Mouse (Mus musculus) adrenal gland, postnatal 4 days (tissue): ENCODE data around the gene Spdye4c. TPM values are rescaled to one million over a fixed set of nuclear protein-coding genes. Genes with fewer than 3 reads are reported as not detected.

ENCODE experiments used
- DNase-seq, 2 experiments: peaks; one replicate each; pipeline ENCODE4 v3.0.0; 2021 to 2022; ENCODE audit warnings: low spot score in 2 of 2, mixed read lengths in 2 of 2
- long read RNA-seq, 2 experiments: library from polyadenylated mRNA; stranded (forward); transcript quantifications; one replicate each; pipeline ENCODE4 v2.0.0; 2021
- total RNA-seq, 2 experiments: library from RNA; stranded (reverse); gene quantifications; 2 replicates each; pipeline ENCODE4 v1.2.3; 2021

The Spdye4c gene
- not detected for total RNA-seq
- long read RNA-seq, experiment 1: 0 reads
- long read RNA-seq, experiment 2: 0 reads

DNA sequence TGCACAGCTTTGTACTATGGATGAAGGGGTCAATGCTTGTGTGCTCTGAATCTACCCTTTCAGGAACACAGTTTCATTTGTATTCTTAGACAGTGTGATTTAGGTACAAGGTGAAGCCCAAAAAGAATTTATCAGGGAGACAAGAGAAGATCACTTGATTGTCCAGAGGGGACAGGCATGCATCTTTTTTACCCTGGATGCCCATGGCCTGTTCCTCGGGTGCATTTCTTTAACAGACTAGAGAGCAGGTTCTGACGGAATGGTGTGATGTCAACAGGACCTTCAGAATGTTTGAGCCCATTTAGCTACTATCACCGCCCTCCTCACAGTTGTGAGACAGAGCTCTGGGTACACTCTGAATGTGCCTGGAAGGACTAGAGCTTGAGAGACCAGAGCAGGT lies at the start of gene Spdye4c:
Gene Spdye4c (plus strand): TSS at position 301 of the 400 bp plus-strand sequence.
- DNase-seq: no peak

DNA sequence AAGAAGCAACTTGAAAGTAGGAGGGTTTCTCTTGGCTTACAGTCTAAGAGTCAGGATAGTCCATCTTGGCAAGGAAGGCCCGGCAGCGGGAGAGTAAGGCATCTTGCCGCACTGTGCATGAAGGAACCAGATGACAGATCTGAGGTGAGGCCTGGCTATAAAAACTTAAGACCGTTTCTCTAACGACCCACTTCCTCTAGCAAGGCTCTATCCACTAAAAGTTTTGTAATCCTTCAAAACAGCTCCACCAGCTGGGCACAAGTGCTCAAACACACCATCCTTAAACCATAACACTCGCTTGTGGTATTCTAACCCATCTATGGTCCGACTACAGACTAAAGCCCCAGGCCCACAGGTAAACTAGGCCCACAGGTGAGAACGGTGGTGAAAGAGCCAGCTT lies 47.5 kb upstream of the Spdye4c start:
- DNase-seq: no peak

DNA sequence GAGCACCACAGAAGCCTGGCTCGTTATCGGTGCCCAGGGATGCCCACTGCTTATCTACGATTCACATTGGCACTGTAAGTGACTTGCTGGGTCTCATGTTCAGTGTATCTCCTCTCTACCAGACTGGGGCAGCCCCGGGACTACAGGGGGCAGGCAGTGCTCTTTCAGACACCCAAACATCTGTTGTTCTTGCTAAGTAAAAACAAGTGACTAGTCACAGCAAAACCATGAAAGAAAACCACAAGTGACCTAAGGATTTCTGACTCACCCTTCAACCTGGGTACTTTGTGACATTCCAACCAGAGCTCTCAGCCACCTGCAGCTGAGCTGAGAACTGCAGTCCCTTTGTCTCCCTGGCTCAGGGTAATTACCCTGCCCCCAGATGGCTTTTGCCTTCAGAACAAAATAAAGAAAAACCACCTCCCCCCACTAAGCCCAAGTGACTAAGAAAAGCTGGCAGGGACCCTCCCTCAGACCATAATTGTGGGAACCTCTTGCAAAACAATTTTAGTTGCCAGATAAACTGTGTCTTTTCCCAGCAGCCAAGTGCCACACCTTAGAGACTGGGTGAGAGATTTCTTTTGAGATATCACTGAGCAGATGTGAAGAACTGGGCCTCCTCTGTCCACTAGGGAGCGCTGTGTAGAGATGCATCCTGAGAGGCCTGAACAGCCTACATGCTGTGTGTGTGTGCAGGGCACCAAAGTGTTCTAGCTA lies 46.4 kb upstream of the Spdye4c start:
- no peak for DNase-seq

DNA sequence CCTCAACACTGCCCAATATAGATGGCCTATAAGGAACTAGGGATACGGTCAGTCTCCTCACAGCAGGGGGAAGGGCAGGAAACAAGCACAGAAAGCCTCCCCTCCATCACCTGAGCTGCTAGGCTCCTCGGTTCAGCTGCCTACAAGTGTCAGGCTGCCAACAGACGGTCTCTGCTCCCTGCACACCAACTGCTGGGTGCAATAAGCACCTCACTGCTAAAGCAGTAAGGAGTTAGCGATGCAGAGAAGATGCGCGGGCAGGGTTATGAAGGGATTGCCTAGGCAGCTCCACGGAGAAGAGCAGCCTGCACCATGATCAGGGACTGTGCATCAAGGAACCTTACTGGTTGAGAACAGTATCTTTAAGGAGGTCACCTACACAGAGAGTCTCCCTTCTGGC lies 45.6 kb upstream of the Spdye4c start:
- no peak for DNase-seq

DNA sequence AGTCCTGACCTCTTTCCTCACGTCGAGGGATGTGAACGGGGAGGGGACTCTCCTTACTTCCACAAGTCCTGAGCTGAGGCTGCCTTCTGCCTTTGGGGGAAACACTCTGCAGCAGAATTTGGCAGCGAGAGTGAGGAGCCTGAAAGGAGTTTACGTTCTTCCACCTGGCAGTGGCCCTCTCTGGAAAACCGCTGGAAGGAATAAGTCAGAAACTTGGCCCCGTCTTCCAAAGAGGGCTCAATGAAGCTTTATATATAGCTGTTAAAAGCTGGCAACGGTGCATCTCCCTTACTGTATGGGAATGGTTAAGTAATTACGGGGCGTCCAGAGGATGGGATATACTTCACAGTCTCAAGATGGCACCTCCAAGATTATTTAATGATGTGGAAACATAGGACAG lies 43.9 kb upstream of the Spdye4c start:
- DNase-seq: no peak

DNA sequence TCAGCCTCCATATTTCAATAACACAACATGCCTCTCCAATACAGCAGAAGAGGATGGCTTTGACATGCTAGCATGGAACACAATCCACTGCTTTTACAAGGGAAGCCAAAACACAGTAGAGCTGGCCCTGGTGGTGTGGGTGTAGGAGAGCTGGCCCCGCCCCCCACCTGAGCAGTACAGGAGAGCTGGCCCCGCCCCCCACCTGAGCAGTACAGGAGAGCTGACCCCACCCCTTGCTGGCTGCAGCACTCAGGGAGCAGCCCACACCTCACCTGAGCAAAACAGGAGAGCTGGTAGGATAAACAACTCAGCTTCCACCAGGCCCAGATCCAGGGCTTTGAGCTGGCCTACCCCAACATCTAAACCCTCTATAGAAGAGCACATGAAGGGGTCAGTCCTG lies 42.7 kb upstream of the Spdye4c start:
- no peak for DNase-seq

- no peak for DNase-seq
Observed at GRCm38 (mm10) chr2:128549561-128549960, 41.4 kb upstream of the Spdye4c start.

DNA sequence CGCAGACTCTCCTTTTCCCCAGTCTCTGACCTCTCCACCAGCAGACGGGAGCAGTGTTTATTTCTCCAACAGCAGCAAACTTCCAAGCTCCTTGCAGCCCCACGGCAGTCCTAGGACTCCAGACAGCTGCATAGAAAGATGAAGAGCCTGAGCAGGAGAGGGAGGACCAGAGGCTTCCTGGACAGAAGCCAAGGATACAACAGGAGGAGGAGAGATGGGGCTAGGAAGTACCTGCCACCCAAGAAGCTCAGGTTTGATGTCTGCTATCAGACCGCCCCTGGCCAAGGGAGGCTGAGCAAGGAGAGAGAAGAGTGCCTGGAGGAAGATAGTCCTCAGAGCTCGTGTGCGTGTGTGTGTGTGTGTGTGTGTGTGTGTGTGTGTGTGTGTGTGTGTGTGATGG lies 41.0 kb upstream of the Spdye4c start:
- DNase-seq: no peak

DNA sequence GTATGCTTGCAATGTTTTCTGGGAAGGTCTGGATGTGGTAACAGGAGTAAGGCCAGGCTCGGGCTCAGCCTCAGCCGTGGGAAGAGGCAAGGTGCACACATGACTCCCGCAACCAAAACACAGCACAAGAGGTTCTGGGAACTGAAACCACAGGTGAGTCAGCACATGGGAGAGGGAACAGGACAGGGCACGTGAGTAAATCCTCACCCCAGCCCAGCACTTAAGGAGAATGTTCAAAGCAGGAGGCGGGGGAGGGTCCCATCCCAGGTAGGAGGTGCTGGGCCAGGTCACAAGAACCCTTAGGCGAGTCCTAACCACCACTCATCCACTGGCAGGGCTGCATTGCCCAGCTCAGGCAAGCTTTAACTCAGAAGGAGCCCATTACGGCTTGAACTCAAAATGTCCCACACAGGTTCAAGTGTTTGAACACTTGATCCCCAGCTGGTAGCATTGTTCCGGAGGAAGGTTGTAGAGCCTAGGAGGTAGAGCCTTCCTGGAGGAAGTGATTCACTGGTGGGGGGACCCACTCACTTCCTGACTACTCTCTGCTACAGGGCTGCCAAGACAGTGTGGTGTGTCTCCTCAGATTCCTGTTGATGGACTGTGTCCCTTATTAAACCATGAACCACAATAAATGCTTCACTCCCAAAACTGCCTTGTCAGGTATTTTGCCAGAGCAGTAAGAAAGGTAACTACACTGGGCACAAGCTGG lies 38.8 kb upstream of the Spdye4c start:
- no peak for DNase-seq

DNA sequence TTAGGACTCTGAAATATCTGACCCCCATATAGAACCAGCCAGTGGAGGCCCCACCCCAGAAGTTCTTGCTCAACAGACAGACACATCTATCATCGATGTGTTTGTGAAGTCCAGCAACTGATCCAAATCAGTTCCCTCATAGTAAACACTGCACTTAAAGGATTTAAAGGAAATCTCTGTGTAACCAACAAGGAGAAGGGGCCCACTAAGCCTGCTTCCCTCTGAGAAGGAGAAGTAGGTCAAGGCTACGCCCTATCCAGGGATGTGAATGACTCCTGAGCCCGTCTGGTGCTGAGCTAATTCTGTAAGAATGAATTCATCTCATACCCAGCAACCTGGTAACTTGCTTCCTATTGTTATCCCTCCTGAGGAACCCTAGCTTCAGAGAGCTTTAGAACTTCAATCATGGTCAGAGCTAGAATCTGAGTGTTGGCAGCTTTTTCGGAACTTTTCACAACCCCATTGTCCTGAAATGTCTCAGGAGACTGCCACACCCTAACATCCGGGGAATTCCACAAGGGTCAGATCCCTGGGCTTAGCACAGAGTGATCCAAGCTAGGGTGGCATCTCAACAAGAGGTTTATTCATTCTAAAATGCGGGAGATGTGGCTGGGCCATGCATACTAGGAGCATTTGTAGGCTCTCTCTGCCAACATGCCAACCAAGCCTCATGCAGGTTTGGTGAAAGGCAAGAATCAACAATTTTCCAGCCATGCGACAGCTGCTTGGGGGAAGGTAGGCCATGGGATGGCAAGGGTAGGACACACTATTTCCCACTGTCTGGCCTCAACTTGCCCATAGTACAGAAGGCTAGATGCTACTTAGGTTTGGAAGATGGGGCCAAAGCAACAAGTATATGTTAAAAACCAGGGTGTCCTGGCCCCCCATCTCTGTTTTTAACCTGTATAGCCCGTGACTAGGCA lies 38.0 kb upstream of the Spdye4c start:
- DNase-seq: no peak

DNA sequence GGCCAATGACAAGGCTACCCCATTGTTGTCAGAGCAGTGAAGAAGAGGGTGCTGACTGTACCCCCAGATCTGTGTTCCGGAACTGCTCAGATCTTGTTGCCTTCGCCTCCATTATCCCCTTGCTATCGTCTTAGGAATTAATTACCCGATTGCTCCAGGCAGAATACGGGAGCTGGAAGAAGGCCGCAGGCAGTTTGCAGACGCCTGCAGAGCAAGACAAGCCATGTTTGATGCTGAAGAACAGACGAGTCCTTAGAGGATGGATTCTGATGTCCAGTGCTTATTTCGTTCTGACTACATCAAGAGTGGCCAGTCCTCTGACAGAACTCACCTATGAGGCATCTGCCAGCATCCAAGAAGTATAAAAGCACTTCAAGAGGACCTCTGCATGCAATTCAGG lies 35.9 kb upstream of the Spdye4c start:
- no peak for DNase-seq

DNA sequence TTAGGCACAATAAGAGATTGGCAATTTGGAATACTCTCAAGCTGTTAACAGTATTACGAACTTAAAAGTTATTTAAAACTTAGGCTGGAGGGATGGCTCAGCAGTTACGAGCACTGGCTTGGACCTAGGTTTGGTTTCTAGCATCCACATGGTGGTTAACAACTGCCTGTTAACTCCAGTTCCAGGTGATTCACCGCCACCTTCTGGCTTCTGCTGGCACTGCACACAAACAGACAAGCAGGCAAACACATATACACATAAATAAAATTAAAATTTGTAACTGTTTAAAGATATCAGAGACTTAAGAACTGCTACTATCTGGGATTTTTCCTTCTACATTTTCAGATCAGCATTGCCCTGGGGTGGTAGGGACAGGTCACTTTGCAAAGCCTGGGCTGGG lies 26.8 kb upstream of the Spdye4c start:
- no peak for DNase-seq

- DNase-seq: no peak
Observed at GRCm38 (mm10) chr2:128565904-128566303, 25.1 kb upstream of the Spdye4c start.

DNA sequence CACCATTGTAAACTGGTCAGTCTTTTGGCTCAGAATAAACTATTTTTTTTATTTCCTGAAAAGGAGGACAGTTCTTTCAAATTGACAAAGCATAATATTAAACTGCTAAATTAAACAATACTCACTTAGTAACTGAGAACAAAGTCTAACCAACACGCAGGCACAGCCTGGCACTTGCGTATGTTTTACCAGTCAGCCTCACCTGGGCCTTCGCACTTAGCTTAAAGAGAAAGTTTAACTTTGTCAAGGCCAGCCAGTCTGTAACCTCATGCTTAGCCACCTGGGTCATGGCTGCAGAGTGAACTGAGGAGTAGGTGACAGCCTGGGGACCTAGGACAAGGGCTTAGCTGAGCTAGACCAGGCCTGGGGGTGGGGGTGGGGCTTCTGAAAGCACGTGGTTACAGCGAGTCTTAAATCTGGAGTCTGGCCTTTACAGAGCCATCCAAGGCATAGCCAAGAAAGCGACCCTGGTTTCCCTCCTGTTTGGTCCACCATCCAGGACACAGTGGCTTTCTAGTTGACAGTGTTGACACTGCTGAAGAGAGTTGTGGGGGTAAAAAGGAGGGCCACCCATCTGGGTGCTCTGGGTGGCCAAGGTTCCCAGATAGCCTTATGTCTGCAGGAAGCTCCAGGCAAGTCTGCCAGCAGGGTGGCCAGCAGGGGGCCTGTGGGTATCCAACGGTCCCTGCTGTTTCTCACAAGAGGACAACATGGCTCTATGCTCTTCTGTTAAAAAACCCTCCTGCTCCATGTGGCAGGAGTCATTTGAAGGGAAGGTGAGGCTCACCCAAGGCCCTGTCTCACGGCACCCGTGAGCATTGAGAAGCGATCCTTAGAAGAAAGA lies 24.5 kb upstream of the Spdye4c start:
- DNase-seq: peak in 1 of 2 experiments; percentile 10

DNA sequence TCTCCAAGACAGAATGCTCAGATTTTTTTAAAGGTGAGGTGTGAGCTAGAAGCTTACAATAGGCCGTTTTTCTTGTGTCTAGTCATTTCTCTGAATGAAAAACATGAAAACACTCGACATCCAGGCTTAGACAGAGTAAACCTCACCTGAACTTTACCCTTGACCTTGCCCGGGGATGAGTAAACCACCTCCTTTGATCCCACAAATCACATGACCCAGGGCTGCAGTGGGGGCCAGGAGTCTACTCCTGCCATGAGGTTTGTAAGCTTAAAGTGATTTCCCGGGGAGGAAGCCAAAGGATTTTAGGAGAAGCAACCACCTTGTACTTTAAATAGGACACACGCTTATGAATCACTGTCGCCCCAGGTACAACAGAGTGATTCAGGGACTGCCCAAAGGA lies 23.0 kb upstream of the Spdye4c start:
- no peak for DNase-seq

DNA sequence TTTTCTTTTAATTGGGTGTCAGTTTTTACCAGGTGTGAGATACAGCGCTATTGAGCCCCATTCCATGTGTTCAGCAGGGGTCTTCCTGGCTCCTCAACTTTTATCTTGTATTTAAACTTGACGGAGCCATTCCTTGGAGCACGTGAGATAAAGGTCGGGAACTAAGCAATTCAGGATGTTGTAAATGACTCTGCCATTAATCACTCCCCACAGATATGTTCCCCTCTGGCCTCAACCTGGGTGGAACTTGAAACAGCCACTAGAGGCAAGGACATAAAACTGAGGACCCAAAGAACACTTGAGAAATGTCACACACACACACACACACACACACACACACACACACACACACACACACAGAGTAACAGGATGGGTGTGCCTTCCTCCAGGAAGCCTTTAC lies 22.5 kb upstream of the Spdye4c start:
- DNase-seq: no peak

DNA sequence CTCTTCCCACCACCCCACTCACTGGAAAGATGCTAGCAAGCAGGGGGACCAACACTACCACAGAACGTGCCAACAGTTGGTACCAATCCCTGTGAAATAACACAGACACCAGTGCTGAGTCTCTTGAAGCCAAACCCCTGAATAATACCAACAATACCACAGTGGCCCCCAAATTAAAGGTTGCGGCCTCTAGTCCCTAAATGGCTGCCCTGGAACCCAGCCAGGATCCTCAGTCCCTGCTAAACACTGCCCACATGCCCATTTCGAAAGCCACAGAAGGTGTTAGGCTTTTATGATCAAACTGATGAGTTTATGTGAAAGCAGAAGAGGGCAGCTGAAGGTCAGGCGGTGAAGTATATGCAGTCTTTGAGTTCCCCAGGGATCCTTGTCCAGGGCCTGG lies 20.0 kb upstream of the Spdye4c start:
- DNase-seq: no peak

GRCm38 (mm10) chr2:128572726-128573624 lies 18.0 kb upstream of the Spdye4c start:
- DNase-seq: peak; percentile 54 to 58

DNA sequence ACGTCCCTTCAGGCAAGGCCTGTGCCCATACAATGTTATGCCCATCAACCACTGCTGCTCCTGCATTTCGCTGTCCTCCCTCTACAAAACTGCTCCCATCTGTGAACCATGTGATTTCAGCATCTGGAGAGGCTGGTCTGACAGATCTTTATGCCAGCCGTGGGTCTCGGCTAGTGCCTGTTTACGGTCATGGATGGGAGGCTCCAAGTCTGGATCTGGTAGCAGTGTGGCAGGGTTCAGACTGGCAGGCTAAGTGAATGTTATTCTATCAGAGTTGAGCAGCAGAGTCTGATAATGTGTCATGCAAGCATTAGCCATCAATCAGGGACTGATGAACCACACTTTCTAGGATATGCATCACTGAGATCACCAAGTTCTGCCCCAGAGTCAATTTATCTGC lies 8.1 kb upstream of the Spdye4c start:
- DNase-seq: no peak

DNA sequence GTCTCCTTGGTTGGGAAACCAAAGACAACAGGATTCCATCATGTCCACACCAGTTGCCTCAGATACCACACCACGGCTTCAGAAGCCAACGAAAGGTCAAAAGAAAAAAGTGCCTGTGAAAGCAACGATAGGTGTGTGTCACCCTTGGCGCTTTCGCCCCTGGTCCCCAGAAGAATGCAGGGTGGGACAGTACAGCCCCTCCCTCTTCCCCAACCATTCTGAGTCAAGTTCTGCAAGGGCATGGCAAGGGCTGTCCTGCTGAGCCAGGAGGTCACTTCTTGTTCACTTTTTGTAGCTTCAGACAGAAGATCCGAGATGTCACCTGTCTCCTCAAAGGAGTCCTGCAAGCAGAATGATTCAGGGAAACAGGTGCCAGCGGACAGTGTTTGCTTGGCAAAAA lies 1.3 kb downstream of the Spdye4c start:
- no peak for DNase-seq
